Mouse (Mus musculus) embryonic facial prominence, embryonic 12.5 days (tissue): ENCODE measurements at regions not wholly inside any gene's neighbourhood (a gene's known extent, or its start where the extent isn't known, plus 50 kb on each side); places are given as distances from the start of the nearest gene placed in this dataset.

Experiments
- ATAC-seq: fragments of 200-750 bp; cut with Nextera tagmentation; 2 replicates; pipeline ENCODE4 v1.8.0; 2017; ENCODE audit not compliant: insufficient number of reproducible peaks, insufficient read depth, low FRiP score, low TSS enrichment
- H3K27ac ChIP-seq: fragments of 300-500 bp; sonication (generic); 2 replicates; pipeline ENCODE4 v1.5.1; 2016; ENCODE audit warnings: mild to moderate bottlenecking
- H3K27me3 ChIP-seq: fragments of 300-500 bp; sonication (generic); 2 replicates; pipeline ENCODE4 v1.6.1; 2016; ENCODE audit warnings: mild to moderate bottlenecking, moderate library complexity
- H3K36me3 ChIP-seq: fragments of 300-500 bp; sonication (generic); 2 replicates; pipeline ENCODE4 v1.6.1; 2016; ENCODE audit warnings: mild to moderate bottlenecking
- H3K4me1 ChIP-seq: fragments of 300-500 bp; sonication (generic); 2 replicates; pipeline ENCODE4 v1.6.1; 2016
- H3K4me2 ChIP-seq: fragments of 300-500 bp; sonication (generic); replicated peaks from 2 replicates; pipeline ENCODE4 v1.6.1; 2016; ENCODE audit warnings: mild to moderate bottlenecking, moderate library complexity
- H3K4me3 ChIP-seq: fragments of 300-500 bp; sonication (generic); 2 replicates; pipeline ENCODE4 v1.5.1; 2016; ENCODE audit warnings: mild to moderate bottlenecking
- H3K9ac ChIP-seq: fragments of 300-500 bp; sonication (generic); 2 replicates; pipeline ENCODE4 v1.6.1; 2016; ENCODE audit warnings: mild to moderate bottlenecking, moderate library complexity
- H3K9me3 ChIP-seq: fragments of 300-500 bp; sonication (generic); 2 replicates; pipeline ENCODE4 v1.6.1; 2016; ENCODE audit warnings: mild to moderate bottlenecking, moderate library complexity
- WGBS: fragments of 180-500 bp; shearing (Covaris S2); methylation state at CpG from one replicate; pipeline ENCODE4 v1.1.7; 2016; 5-methylcytosine and 5-hydroxymethylcytosine counted together

- Histone ChIP-seq H3K4me2 (no peak overlapping the region), H3K27me3 (no peaks in the 10 kb centered on the region), H3K4me1 (no peaks in the 10 kb centered on the region), H3K4me3 (no peak overlapping the region), H3K9ac (no peak overlapping the region), H3K9me3 (no peaks in the 10 kb centered on the region), H3K36me3 (no peaks in the 10 kb centered on the region), H3K27ac (no peak overlapping the region)
- no peak for ATAC-seq
- 71% methylated on average over 1 of the region's 1 CpGs for WGBS
Measured at GRCm38 (mm10) chr5:46673413-46673812, 816.0 kb upstream of the Lcorl start.

DNA sequence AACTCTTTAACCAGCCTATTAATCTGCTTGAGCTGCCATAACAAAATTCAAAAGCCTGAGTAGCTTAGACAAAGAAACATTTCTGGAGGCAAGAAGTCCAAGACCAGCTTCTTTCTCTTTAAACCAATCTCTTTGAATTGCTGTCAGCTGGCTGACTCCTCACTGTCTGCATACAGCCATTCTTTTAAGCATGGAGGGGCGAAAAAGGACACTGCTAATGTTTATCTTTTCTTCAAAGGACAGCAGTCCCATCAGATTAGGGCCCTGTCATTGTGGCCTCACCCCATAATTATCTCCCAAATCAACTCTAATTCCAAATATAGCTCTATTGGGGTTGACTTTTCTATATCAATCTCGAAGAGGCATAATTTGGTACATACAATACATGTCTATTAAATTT is 813.1 kb upstream of the Lcorl start:
- WGBS: 38% methylated on average over 2 of the region's 2 CpGs
- no peak overlapping the region for H3K27ac ChIP-seq
- no peaks in the 10 kb centered on the region for H3K36me3 ChIP-seq
- H3K9ac ChIP-seq: no peak overlapping the region
- ATAC-seq: no peak
- H3K4me3 ChIP-seq: no peak overlapping the region
- H3K27me3 ChIP-seq: no peaks in the 10 kb centered on the region
- no peak overlapping the region for H3K4me2 ChIP-seq
- no peaks in the 10 kb centered on the region for H3K4me1 ChIP-seq
- H3K9me3 ChIP-seq: no peaks in the 10 kb centered on the region

GRCm38 (mm10) chr5:46666250-46666649 is 808.8 kb upstream of the Lcorl start:
- Histone ChIP-seq H3K36me3 (no peaks in the 10 kb centered on the region), H3K4me1 (no peaks in the 10 kb centered on the region), H3K27me3 (no peaks in the 10 kb centered on the region), H3K27ac (no peak overlapping the region), H3K9me3 (no peaks in the 10 kb centered on the region), H3K9ac (no peak overlapping the region), H3K4me2 (no peak overlapping the region), H3K4me3 (no peak overlapping the region)
- ATAC-seq: no peak
- 8% methylated on average over 3 of the region's 3 CpGs for WGBS

- H3K4me1 ChIP-seq: no peaks in the 10 kb centered on the region
- H3K4me3 ChIP-seq: no peak overlapping the region
- no peak overlapping the region for H3K4me2 ChIP-seq
- H3K27ac ChIP-seq: no peak overlapping the region
- H3K27me3 ChIP-seq: no peaks in the 10 kb centered on the region
- H3K36me3 ChIP-seq: no peaks in the 10 kb centered on the region
- ATAC-seq: no peak
- H3K9me3 ChIP-seq: no peaks in the 10 kb centered on the region
- H3K9ac ChIP-seq: no peak overlapping the region
Measured at GRCm38 (mm10) chr5:46657065-46657464, 799.6 kb upstream of the Lcorl start.

DNA sequence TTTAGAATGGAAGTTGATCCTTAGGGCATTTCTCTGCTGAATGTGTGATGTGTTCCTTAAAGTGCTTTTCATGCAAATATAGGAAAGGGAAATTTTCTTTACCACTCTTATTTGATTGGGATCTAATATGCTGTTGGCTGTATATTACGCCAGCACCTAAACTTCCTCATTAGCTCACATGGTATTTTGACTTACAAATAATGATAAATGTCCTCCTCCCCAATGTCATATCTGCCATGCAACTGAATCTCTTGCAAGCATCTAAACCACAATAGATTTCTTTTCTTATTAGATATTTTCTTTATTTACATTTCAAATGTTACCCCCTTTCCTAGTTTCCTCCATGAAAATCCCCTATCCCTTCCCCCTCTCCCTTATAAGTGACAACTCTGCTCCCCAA is 796.8 kb upstream of the Lcorl start:
- Histone ChIP-seq H3K4me1 (no peaks in the 10 kb centered on the region), H3K4me3 (no peak overlapping the region), H3K36me3 (no peaks in the 10 kb centered on the region), H3K27ac (no peak overlapping the region), H3K9me3 (no peaks in the 10 kb centered on the region), H3K27me3 (no peaks in the 10 kb centered on the region), H3K4me2 (no peak overlapping the region), H3K9ac (no peak overlapping the region)
- ATAC-seq: no peak
- 75% methylated on average over 1 of the region's 1 CpGs for WGBS

GRCm38 (mm10) chr5:46643009-46643408 is 785.6 kb upstream of the Lcorl start:
- 71% methylated on average over 2 of the region's 2 CpGs for WGBS
- Histone ChIP-seq H3K9ac (no peak overlapping the region), H3K27ac (no peak overlapping the region), H3K9me3 (no peaks in the 10 kb centered on the region), H3K27me3 (no peaks in the 10 kb centered on the region), H3K4me1 (no peaks in the 10 kb centered on the region), H3K4me2 (no peak overlapping the region), H3K4me3 (no peak overlapping the region), H3K36me3 (no peaks in the 10 kb centered on the region)
- no peak for ATAC-seq

- ATAC-seq: no peak
- Histone ChIP-seq H3K4me3 (no peak overlapping the region), H3K36me3 (no peaks in the 10 kb centered on the region), H3K4me2 (no peak overlapping the region), H3K4me1 (no peaks in the 10 kb centered on the region), H3K27me3 (no peaks in the 10 kb centered on the region), H3K9ac (no peak overlapping the region), H3K27ac (no peak overlapping the region), H3K9me3 (no peaks in the 10 kb centered on the region)
Measured at GRCm38 (mm10) chr5:46635116-46635668, 777.8 kb upstream of the Lcorl start.
